Mouse (Mus musculus): ENCODE data around the gene Entpd7.

Gene Entpd7

DNA sequence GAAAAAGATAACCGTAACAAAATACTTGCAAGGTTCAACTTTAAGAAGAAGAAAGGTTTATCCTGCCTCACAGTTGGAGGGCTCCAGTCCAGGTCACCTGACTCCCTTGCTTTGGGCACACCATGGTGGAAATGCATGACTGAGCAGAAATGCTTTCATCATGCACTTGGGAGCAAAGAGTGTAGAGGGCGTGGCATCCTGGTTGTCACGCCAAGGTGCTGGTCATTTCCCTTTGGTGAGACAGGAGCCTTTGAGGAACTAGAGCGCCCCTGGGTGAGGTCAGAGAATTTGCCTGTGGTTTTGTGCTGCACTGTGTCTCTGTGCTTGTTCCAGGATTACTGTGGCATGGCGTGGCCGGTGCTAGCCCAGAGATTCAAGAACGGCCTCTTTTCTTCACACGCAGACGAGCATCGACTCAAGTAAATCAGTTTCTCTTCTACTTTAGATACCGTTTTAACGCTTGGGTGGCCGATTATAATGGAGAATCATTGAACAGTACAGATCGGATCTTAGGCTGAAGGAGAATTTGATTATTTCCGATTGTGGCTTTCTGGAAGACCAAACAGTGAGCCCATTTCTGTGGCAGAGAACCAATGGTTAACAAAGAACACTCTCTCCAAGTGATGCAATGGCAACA lies 37.2 kb downstream of the Entpd7 start:
- no peak for DNase-seq

DNA sequence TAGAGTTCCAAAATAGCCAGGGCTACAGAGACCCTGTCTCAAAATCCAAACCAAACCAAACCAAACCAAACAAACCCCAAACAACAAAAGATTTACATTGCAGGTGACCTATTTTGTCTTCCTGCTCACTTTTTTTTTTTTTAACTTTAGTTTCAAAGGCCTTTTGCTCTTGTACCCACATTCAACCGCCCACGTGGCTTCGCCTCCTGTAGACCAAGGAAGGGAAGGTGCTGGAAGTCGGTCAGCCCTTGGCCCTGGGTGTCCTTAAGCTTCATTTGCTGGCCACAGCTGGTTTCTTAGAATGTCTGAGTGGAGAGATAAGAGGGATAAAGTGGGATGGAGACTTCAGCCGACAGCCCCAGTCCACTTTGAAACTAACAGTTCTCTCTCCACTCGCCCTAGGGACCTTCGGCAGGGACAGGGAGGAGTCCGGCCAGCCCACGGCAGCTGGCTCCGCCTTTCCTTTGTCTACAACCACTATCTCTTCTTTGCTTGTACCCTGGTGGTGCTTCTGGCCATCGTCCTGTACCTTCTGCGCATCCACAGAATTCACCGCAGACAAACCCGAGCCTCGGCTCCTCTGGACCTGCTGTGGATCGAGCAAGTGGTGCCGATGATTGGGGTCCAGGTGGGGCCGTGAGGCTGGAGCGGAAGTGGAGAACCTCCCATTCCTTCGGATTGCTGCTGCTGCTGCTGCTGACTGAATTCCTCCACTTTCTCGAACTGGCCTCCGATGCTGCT lies 40.0 kb downstream of the Entpd7 start:
- peak; percentile 57 for DNase-seq

DNA sequence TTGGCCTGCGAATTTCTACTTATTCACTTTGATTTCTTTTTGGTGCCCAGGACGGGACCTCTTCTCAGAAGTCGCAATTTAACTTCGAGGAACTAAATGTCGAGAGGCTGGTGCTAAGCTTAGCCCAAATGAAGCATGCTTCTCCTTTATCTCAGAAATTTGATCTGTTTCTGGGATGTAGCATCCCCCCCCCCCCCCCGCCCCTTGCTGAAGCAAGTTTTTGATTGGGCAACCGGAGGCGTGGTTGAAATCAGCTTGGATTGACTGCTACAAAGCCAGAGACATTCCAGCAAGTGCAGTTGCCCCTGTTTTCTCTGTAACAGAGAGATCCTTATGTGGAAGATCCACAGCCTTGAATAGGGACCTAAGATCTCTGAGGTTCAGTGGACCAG lies 40.6 kb downstream of the Entpd7 start:
- peak; percentile 32 for DNase-seq

DNA sequence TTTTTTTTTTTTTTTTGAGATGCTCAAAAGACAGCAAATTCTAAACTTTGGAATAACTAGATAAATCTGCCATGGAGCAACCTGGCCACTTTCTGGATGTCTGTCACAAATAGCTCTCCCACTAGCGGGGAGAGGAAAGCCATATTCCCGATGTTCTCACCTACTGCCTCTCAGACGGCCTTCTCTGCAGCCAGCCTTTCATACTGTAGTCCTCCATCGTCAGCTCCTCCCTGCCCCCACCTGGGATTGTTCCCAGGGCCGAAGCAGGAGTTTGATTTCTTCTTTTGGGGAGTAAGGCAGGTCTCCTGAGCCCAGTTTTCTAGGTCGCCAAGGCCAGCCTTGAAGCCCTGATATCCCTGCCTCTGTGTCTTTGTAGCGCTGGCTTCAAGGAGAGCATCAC lies 41.7 kb downstream of the Entpd7 start:
- no peak for DNase-seq

DNA sequence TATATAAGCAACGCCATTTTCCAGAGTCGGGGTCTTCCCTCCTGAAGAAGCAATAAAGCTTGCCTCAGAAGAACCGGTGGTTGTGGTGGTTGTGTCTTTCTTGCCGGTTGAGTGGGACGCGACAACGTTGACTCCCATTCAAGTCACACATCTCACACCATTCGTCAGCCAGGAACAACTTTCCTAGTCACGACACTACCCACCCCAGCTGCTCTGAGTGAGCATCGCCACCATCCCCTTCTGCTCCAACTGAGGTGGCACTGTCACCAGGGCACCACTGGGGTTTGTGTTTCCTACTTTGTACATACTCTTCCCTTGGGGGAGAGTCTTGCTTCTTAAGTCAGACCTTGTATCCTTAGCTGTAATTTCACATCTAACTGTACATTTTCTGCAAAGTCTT lies 48.9 kb downstream of the Entpd7 start:
- no peak for DNase-seq

DNA sequence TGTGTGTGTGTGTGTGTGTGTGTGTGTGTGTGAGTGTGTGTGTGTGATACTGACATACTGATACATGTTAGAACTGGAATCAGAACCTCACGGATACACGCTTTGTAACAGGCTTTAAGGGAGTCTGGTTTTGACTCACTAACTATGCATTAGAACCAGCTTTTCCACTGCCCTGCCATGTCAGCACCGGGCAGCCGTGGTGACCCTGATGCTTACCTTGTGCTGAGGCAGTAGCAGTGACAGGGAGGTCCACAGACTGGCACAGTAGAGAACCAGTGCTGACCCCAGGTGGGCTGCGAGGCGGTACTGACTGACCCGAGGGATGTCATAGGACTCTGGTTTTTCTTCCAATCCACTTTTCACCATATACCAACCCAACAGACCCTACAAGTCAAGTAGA lies 53.9 kb downstream of the Entpd7 start:
- DNase-seq: no peak

DNA sequence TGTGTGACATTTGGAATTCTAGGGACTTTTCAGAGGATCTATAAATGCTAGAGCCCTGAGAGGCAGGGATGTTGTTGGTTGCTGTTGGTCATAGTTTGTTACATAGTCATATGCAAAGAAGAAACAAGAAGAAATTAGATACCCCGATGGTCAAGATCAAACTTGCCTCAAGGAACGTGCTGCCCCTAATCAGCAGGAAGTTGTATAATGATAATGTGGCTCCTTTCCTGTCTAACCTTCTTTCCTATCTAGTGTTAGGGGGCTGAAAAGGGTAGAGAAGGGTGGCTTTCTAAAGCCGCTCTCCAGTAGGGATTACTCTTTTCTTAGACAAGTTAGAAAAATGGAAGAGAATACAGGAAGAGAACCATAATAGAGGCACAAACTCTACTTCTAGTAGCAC lies 56.3 kb downstream of the Entpd7 start:
- DNase-seq: no peak

DNA sequence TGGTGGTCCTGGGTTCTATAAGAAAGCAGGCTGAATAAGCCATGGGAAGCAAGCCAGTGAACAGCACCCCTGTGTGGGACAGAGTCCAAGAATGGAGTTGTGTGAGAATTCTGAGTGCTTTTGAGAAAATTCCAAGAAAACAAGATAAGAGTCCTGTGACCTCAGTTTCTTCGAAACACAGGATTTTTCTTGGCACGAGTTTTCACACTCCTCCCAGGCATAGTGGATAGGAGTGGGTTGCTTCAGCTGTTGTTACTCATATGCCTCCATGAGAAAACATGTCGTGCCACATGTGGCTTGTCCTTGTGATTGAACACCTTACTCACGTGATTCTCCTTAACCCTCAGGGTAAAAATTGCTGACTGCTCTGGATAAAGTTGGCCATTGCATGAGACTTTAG lies 58.4 kb downstream of the Entpd7 start:
- no peak for DNase-seq

DNA sequence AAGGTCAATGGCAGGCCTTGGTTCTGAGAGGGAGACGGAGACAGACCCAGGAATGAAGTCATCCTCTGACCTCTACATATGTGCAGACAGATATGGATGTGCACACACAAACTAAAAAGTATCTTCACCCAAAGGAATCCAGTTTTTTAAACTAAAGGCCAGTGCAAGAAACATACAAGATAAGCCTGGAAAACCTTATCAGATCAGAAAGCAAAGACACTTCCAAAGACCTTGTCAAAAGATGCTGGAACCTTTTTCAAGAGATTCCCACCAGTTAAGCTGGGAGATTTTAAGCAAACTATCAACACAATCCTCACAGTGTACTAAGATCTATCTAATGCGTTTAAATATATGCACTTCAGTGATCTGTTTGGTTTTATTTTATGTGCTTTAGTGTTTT lies 60.5 kb downstream of the Entpd7 start:
- DNase-seq: no peak

DNA sequence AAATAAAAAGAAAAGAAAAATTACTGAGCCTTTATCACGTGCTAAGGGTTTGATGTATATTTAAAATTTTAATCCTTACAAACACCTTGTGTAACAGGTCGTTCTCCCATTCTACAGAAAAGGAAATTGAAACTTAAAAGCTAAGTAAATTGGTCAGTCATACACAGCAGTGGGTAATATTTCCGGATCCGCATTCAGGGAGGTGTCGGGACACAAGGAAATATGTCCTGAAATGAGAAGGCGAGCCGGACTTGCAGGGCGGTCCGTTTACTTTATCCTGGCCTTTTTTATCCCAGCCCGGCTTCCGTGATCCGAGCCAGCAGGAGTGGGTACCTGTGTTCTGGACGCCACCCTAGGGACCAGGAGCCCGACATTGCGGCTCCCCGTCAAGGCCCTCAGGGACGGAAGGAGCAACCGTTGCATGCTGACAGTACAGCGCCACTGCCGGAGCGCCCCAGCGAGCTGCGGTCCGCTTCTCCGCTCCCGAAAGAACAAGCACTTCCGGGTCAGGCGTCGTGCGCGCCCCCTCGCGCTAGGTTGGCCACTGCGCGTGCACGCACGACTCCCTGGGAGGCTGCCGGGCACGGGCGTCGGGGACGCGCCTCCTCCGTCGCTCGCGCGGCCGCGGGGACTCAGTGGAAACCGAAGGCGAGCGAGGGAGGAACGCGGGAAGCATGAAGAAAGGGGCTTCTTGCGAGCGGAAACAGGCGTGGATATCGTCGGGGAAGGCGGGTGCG lies 63.2 kb downstream of the Entpd7 start, which contains the start of the genes Cutc and Cox15:
Cutc (plus strand) TSS at position 508 of the 737 bp plus-strand sequence.
Cox15 (minus strand) TSS at position 512 of the 737 bp plus-strand sequence.
- DNase-seq: peak; percentile 98

DNA sequence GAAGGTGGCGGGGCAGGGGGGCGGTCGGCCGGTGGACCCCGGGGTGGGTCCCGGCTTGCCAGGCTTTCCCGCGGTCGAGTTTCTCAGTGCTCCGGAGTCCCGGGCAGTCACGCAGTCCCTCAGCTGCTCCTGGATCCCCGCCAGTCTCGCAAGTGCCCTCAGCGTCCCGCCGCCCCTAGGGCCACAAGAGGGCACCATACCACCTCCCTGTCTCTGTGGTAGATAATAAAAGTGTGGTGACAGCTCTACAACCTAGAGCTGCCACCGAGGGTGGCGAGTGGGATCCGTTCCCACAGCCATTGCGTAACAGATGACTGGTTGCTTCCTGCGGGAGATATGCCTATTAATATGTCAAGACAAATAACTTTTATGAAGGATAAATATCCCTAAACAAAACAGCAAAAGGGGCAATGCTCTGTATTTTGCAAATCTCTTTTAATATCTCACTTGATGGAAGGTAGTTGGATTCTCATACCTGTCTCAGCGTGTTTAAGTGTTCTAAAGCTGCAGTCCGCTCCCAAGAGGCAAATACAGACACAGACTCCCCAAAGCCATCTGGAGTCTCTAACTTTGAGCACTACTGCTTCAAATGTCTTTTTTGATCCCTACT lies 63.9 kb downstream of the Entpd7 start:
- DNase-seq: no peak

DNA sequence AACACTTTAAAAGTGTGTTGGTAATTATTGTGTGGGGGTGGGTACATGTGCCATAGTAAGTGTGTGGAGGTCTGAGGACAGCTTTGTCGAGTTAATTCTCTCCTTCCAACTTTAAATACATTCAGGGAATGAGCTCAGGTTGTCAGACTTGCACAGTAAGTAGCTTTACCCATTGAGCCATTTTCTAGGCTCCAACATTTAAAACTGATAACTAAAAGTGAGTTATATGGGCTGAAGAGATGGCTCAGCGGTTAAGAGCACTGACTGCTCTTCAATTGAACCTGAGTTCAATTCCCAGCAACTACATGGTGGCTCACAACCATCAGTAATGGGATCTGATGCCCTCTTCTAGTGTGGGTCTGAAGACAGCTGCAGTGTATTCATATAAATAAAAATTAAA lies 64.8 kb downstream of the Entpd7 start:
- DNase-seq: no peak

DNA sequence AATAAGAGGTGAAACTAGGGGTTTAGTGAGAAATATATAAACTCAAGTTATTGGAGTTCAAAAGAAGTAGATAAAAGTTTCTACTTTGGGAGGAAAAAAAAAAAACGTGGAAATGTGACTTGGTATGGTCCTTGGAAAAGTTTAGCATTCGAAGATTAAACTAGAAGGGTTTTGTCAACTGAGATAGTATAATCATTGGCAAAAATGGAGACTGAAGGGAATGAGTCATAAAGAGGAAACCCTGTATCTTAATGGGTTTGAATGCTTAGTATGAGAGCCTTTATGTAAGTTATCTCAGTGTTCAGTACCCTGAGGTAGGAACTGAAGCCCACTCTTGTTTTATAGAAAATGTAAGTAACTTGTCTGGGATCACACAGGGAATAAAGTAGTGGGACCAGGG lies 65.4 kb downstream of the Entpd7 start:
- no peak for DNase-seq

DNA sequence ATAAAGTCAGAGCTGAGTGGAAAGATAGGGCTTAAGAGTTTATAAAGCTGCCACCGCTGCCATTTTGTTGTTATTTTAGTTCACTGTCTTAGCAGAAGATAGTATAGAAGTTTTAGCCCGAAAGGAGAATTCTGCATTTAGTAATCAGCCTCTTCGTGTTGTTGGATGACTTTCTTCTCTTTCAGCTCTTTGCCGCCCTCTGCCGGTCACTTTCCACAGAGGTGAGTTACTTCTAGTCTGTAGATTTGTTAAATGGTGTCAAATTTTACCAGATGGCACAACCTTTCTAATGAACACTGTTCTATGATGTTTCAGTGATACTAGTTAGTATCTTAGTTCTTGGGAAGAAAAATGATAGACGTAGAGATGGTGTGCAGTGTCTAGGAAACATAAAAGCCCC lies 71.0 kb downstream of the Entpd7 start:
- DNase-seq: peak; percentile 83

DNA sequence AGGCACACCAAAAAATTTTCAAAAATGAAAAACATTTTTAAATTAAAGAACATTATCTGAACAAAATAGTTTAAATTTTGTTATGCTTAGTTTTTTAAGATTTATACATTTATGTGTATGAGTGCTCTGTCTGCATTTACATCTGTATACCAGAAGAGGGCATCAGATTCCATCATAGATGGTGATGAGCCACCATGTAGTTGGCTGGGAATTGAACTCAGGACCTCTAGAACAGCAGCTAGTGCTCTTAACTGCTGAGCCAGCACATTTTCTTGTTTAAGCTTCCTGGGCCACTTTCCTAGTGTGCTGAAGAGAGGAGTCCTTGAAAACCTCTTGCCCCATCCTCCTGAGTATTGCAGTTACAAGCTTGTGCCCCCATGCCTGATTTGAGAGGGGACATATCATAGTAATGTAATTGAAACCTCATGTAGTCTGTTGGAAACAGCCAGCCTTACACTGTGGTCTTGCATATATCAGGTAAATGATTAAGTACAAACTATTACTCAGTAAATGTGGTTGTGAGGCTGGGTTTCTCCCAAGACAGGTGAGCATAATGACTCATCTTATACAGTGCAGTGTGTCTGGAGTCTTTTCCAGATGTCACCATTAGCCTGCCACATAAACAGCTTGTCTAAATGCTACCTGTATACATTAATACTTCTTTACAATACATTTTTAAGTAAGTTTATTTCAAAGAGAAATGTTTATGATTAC lies 72.2 kb downstream of the Entpd7 start:
- DNase-seq: no peak

DNA sequence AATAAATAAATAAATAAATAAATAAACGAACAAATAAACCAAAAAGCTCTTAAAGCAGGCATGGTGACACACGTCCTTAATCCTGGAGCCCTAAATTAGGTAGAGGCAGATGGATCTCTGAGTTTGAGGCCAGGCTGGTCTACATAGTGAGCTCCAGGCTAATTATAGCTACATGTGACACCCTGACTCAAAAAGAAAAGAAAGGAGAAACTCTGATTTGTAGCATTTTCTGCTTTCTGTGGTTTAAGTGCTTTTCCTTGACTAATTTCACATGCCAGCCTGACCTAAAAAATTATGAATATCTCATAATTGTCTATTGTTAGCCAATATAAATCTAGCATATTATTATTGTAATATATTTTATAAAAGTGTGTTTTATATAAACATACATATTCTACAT lies 72.9 kb downstream of the Entpd7 start:
- DNase-seq: no peak

DNA sequence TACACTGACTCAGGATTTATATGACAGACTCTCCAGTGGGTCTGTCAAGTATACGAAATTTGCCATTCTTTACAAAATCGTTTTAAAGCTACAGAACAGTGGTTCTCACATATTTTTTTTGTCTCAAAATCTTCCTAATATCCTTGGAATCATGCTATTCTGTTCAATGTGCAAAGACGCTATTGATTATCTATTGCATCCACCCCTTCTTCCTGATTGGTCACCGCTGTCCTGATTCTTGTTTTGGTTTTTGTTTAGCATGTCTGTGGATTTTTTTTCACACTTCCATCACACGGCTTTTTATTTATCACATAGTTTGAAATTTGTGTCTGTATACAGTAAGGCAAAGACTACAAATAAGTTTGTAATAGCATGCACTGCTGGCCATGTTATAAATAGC lies 77.0 kb downstream of the Entpd7 start:
- DNase-seq: no peak

DNA sequence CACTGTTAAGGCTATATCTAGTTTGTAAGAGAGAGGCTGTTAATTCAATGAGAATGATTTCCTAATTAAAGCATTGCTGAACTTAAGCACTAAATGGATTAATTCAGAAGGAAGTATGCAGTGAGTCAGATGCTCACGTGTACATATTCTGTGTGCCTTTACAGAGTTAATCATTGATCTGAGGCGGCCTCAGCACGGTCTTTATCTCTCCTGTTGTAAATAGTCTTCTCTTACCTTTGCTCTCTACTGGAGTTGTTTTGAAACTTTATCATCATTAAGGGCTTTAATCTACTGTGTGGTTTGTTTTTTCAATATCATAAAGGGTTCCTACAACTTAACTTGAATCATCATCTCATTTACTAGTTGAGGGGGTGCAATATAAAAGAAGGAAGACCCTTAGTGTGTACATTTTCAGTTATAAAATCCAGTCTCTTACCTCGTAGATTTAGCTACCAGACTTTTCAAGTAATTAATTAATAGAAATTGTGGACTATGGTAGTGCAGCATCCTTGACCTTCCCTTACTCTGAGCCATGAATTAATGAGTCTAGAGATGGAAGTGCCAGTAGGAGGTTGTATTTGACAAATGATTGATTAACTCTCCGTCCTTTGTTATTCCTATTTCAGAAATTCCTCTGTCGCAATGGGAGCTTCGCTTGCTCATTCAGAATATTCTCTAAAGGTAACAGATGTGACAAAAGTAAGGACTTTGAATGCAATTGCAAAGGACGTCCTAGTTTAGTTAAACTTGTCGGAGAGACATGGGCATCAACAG lies 78.3 kb downstream of the Entpd7 start:
- DNase-seq: no peak

DNA sequence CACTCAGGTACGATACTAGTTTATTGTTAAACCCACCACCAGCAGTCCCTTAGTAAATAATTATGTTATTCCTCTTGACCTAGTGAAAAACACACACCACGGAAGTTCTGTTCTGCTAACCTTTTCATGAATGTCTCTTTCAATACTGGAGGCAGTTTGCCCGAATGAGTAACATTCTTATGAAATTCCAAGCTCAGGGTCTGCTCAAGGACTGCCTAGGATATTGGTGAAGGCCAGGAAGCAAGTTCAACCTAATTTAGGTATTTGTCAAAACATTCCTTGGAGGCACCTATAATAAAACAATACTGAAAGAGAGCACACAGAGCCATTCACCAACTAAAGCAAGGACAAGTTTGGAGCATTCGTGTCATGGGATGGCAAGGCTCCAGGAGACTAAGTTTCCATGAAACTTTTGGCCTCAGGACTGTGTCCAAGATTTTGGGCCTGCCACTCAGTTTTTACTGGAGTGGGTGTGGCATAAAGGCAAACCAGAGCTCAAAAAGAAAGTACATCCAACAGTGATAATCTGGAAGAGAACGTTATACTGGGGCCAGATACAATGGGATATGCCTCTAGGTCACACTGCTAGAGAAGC lies 80.0 kb downstream of the Entpd7 start:
- DNase-seq: no peak

DNA sequence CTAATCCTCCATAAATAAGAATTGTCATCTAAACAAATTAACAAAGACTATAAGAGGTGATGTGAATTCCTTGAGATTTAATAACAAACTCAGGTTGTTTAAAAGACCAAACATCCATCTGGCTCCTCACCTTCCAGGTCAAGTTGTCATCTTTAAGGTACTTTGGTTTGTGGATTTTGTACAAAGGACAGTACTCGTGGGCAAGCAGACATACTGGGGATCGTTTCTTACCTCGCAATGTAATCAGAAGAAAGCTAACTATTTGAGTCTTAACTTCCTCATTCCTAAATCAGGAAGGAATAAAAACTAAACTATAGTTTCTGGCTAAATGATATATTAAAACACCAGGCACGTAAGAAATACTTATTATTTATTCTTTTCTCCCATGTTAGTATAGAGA lies 81.1 kb downstream of the Entpd7 start:
- DNase-seq: no peak

DNA sequence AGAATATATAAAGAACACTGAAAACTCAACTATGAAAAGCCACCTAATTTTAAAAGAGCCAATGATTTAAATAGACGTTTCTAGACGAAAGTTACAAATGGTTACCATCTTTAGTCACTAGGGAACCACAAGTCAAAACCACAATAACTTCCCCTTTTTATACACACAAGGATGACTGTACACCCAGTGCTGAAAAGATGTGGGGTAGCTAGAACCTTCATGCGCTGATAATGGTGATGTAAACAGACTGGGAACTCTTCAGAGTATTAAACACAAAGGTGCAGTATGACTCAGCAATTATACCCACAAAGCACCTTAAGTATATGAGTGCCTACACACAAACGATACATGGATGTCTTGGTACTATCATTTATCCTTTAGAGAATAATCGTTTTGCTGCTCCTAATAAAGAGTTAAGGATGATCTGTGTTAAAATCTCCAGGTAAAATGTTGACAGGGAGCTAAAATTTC lies 82.1 kb downstream of the Entpd7 start:
- no peak for DNase-seq

DNA sequence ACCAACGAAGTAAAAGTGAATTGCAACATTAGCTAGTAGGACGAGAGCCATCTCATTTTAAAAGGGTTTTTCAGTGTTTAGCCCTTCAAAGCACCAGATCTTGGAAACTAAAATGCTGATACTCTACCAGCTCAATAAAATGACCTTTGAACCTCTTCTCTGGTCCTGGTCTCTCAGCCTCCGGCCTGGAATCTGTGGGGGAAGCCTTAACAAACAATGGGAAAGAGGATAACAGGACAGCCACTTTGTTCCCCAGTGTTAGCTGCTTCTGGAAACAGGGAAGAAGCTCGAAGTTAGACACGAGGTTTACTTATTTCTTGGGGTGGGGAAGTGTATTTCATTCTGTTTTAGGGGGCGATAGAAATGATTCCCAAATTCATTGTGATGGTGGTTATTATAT lies 82.8 kb downstream of the Entpd7 start:
- DNase-seq: no peak

Measured in retina, postnatal 1 day (tissue).